Mouse (Mus musculus): ENCODE measurements around the gene Svep1.

Svep1 gene

DNA sequence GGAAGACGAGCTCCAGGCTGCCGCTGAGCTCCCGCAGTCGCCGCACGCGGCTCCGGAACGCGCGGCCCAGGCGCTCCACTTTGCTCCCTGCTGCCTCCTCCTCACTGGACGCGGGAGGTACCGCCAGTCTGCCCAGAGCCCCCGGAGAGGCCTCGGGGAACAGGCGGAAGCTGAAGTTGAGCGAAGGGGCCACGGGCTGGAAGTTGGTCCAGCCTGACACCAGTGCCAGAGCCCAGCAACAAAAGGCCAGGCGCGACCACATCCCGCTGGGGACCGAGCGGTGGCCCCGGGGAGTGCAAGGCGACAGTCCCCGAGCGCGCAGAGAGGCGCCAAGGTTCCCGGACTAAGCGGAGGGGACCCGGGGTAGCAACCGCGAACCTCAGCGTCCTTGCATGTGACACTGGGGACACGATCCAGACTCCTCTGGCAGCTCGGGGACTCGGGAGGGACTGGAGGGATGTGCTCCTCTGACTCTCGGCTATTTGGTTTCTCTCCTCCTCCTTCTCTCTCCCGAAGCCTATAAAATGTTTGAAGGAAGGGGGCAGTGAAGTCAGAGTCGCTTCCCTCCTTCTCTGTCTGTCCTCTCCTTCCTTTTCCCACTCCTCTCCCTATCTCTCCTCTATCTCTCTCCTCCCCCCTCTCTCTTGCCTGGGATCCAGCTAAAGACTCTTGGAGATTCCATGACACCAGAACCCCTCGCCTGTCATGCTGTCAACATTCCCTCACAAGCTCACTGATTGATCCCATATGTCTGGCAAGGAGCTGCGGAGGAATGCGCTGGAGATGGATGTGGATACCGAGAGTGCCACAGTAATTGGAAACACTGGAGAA, at the start of gene Svep1:
Gene Svep1, minus strand, starts transcription at position 745 of the 831 bp plus-strand sequence.
- no peak for DNase-seq (ENCODE audit: low read depth)

DNA sequence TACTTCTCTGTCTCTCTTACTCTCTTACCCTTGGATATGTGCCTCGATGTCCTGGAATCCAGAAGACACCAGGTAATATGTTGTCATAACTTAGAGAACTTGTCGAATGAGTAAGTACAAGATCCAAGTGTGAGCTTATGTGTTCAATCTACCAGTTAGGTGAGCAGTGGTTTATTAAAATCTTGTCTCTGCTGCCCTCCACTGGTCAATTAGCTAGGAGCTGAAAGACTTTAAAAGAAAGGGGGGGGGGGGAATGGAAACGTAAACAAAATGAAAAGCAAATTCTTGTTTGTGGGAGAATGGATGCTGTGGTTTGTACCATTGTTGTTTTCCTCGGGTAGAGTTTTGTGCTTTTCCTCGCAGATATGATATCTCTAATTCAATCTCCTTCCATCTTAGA, 46.8 kb upstream of the Svep1 start:
- peak; percentile 58 for DNase-seq (ENCODE audit: low read depth)

DNA sequence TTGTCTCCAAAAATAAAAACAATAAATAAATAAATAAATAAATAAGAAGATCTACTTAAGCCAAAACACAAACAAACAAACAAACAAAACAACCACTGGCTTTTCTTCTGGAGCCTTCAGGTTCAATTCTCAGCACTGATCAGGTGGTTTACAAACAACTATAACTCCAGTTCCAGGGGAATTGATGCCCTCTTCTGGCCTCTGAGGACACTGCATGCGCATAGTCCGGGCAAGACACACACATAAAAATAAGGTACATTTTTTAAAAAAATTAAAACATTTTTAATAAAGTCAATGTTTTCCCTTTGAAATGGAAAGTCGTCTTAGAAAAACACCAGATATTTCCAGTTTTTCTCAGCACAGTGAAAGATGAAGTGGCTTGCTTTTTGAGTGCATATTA, 45.7 kb upstream of the Svep1 start:
- no peak for DNase-seq (ENCODE audit: low read depth)

DNA sequence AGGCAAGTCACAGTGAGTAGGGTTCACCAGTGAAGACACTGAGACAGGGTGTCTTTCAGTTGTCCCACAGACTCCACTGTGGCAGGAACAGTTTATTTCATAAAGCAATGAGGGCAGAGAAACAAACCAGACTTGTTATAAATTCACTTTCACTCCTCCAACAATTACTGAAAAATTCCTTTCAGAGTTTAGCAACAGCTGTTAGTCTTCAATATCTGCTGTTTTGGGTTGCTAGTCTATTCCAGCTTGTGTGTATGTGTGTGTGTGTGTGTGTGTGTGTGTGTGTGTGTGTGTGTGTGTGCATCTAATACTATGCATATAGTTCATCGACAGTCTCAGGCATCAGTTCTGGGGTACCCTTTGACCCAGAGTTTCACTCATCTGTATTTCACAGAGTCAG, 38.9 kb upstream of the Svep1 start:
- no peak for DNase-seq (ENCODE audit: low read depth)

DNA sequence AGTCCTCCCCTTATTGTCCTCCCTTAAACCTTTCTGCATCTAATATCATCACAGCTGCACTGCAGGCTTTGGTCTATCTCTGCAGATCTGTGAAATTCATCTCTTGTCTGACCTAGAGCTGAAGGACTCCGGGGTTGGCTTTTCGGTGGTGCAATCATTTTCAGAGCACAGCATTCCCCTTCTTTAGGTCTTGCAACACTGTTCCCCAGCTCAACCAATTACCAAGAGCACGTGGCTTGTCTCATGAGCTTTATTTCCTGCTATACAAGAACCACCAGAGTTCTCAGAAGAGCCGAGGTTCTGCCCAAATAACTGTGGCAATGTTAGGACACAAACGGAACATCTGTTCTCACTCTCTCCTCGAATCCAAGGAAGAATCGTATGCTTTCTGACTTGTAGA, 33.8 kb upstream of the Svep1 start:
- peak; percentile 49 for DNase-seq (ENCODE audit: low read depth)

DNA sequence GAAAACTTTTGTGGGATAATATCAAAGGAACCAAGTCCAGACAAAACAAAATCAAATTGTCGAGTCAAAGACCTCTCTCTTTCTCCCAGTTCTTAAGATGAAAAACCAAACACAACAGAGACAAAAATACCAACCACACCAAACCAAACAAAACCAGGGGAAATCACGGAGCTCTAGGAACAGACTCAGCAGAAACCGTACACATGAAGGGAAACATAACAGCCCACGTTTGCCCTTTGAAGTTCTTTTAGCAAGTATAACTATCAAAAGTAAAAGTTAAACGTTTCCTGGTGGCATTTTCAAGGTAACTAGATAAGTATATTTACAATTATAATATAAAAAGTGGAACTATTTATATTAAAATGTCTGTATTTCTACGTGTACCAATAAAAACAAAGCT, 29.2 kb upstream of the Svep1 start:
- DNase-seq (ENCODE audit: low read depth) = no peak

DNA sequence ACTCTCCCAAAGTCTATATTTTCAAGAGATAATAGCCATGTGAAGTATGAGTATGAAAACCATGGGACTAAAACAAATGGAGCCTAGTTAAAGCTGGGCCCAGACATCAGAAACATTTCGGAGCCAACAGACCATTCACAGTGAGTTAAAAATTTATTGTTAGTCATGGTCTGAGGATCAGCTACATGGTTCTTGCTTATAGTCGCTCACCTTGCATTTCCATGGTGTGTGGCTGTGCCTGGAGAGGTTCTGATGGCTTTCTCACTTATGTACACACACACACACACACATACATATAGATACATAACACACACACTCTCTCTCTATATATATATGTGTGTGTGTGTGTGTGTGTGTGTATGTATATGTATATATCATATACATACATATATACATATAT, 16.8 kb upstream of the Svep1 start:
- no peak for DNase-seq (ENCODE audit: low read depth)

DNA sequence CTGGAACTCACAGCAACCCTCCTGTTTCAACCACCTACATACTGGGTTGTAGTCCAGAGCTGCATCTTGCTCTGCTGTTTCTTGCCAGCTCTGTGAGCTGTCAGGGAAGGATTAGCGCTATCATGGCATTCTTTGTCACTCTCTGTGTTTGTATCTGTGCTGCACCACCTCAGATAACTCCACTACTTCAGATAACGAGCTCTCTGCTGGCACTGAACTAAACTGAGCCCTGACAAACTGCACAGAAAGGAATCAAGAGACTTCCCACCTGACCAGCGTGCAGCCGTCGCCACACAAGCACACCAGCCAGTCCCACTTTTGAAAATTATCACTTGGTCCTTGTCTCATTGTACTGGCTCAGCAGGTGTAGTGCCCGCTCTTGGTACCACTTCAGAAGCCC, 4.7 kb upstream of the Svep1 start:
- no peak for DNase-seq (ENCODE audit: low read depth)

DNA sequence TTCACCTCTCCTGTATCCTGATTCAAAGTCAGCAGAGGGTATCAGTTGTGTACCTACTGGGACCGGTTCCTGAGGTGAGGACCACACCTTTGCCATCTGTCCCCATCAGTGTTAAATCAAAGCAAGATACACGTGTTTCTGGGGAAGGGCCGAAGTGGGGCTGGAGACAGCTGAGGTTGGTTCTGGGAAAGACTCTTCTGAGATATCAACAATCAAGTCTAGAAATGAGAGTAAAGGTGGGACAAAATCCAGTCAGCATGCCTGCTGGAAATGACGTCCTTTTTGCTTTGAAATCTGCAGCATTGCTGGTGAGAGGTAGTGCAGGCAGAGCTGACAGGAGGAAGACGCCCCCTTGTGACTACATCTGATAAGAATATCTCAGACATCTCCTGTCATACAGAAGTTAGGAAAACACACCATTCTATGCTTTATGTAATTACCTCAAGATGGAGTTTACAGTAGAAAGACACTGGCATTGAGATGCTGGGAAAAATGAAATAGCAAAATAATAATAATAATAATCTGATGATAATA, 4.0 kb upstream of the Svep1 start:
- no peak for DNase-seq (ENCODE audit: low read depth)

DNA sequence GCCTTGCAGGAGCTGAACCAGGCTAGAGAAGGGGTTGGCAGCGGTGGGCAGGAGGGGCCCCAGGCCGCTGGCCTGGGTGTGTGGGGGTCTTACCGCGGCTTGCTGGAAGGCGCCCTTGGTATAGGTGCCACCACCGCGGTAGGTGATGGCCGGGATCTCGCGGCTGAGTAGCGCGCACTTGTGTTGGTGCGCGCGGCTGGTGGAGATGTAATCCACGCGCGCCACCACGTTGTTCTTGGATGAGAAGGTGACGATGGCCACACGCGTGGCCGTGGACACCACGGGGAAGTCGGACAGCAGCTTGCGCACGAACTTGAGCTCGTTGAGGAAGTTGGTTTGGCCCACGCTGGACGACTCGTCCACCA, 927 bp downstream of the Svep1 start:
- no peak for DNase-seq (ENCODE audit: low read depth)

DNA sequence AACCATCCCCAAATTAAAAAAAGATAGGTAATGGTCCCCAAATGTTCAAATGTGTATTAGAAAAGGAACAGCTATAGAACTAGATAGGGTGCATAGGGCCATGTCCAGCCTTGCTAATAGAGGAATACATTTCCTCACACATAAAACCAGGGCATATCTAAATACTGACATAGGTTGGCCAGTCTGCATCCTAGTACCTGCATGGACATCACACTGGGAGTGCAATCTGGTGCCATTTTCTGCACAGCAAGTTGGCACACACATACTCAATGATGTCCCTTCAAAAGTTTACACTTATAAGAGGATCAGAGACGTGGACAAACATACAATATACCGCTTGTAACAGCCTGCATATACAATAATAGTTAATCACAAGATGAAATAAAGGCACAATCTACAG, 5.0 kb downstream of the Svep1 start:
- no peak for DNase-seq (ENCODE audit: low read depth)

DNA sequence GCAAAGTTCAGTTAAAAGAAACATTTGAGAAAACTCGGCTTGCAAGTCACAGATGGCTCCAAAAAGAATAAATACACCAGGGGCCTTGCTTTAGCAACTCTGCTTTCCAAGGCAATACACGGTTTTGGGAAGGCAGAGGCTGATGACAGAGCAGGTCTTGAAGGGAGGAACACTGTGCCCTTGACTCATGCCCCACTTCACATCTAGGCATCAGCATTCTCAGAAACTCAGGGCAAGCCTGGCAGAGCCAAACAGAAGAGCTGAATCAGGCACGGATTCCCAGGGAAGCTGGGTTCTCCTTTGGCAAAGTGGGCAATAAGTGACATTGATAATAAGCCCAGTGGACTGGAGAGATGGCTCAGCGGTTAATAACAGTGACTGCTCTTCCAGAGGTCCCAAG, 5.8 kb downstream of the Svep1 start:
- DNase-seq (ENCODE audit: low read depth) = no peak

DNA sequence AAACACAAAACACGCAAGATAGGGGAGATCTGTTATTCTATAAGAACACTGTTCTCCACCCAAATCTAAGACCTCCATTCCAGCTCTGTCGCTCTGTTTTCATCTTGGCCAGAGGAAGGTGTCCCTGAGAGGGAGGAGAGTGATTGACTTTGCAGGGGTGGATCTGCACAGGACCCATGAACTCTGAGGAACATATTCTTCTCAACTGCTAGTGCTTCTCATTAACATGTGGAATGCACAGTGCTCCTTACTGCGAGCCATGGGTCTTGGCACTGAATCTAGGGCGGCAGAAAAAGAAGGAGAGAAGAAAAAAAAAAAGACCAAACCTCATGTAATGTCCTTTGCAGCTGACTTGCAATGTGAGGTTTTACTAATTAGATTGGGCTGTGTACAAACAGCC, 9.4 kb downstream of the Svep1 start:
- DNase-seq (ENCODE audit: low read depth) = no peak

DNA sequence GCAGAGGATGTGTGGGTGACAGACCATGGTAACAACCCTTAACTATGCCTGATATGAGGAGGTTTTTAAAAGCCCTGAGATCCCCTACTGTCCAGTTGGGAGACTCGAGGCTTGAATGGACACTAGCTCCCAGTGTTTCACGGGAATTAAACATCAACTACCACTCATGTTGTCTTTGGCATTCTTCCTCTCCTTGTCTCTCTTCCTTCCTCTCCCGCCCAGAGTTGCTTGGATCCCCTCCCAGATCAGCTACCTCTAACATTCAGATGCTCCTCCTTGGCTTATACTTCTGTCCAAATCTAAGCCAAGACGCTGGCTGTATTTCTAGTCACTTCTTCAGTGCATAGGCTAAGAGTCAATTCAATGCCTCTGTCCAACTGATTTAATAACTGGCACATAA, 9.9 kb downstream of the Svep1 start:
- no peak for DNase-seq (ENCODE audit: low read depth)

DNA sequence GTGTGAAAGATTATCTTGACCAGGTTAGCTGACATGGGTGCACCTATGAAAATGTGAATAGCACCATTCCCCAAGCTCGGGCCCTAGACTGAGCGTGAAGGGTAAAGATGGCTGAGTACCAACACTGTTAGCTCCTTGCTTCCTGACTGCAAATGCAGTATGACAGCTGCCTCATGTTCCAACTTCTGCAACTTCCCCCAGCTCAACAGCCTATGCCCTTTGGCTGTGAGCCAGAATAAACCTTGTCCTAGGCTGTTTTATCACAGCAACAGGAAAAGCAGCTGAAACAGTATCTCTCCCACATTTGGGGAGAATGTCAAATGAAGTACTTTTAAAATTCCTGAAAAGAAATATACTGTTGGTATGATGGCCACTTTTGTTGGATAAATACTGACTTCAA, 10.7 kb downstream of the Svep1 start:
- no peak for DNase-seq (ENCODE audit: low read depth)

DNA sequence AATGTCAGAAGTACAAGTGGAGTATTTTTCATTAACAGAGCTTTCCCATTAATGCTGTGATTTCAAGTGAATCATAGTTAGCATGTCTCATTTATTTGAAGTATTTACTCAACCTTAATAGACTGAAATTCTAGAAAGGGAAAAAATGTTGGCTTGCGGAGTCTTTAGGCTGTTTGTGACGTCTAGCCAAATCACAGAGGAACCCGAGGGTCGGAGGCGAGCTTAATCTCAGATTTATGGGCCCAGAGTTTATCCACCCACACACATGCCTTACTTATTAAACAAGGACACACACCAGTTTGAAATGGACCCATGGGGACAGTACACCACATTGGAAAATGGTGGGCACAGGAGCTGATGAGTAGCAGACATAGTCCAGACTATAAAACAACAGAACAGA, 17.4 kb downstream of the Svep1 start:
- no peak for DNase-seq (ENCODE audit: low read depth)

DNA sequence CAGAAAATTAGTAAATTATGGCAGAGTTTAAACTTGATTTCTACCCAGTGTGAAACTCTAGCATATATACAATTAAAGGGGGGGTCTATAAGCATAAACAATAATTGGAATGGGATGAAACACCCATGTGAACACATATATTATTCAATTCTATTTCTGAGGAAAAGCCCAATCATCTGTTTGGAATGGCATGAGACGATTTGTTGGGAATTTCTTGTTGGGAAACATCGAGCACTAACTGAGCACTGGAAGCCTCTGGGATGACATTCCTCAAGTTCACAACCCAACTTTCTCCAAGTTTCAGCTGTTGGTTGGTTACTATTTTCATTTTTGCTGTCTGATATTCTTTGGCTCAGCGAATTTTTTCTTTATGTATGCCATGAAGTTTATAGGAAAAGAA, 21.3 kb downstream of the Svep1 start:
- DNase-seq (ENCODE audit: low read depth) = no peak

DNA sequence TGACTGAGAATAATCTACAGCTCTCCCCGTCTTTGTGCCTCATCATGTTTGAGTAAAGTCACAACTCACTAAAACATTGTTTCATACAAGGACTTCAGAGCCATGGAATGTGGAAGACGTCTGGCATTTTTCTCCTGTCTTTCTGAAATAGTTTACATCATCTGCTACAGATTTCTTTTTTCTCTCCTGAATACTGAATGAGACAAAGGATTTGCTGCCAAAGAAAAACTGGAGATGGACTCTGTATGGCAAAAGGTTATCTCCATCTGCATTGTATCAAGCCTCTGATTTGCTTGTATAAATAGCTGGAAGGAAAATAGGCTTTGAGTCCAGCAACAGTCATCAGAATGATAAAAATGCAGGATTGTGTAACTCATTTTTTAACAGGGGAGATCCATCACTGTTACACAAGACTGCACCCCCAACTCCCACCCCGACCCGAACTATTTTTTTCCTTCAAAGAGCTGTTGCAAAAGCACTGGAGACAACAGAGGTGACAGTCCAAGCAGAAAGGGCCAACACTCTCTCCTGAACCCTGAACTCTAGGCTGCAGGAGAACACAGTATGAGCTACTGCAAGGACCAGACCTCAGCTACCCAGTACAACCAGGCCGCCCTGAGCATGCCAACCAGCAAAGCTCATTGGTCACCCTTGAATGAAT, 21.8 kb downstream of the Svep1 start:
- DNase-seq (ENCODE audit: low read depth) = no peak

DNA sequence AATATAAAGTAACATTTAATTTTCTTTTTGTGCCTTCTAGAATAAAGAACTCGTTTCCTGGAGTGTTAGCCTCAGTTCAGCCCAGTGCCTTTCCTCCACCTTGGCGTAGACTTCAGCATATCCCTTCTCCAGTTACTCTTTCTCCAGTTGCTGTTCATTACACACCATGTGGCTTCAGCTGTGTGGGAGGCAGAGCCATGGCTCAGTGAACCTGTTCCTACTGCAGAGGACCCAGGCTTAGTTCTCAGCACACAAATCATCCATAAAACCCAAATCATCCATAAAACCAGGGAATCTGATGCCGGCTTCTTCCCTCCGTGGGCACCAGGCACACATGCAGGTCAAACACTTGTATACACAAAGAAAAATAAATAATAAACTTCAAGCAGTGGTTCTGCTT, 22.8 kb downstream of the Svep1 start:
- no peak for DNase-seq (ENCODE audit: low read depth)

DNA sequence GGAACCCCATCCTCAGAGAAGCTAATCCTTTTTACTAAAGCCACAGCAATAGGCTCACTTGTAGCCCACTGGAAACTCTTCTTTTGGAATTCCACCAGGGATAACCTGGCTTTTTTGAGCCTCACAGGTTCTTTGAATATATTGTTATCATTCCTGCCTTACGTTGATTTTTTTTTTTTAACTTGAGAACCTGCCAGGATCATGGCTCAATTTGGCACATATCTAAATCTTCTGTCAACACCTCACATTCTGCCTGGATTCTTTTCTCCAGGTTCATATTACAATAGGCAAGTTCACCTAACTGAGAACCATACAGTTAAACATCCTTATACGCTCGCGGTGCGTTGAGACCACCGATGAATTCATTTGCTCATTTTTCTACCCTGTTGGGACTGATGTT, 28.2 kb downstream of the Svep1 start:
- no peak for DNase-seq (ENCODE audit: low read depth)

DNA sequence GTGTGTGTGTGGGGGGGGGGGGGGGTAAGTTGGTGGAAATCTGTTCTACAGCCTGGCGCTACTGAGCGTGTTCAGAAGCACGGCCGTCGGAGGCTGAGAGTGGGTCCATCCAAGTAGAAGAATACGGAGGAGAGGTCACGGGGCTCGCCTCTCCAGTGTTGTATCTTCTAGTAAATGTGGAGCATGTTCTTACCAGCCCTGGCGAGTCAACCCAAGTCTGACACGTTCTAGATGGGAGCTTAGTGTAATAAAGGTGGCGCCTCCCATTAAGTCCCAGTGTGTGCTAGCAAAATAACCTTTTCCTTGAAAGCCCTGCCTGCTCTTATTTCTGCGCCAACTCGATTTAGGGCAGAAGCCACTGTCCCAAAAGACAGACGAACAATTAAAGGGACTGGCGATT, 29.4 kb downstream of the Svep1 start:
- DNase-seq (ENCODE audit: low read depth) = no peak

DNA sequence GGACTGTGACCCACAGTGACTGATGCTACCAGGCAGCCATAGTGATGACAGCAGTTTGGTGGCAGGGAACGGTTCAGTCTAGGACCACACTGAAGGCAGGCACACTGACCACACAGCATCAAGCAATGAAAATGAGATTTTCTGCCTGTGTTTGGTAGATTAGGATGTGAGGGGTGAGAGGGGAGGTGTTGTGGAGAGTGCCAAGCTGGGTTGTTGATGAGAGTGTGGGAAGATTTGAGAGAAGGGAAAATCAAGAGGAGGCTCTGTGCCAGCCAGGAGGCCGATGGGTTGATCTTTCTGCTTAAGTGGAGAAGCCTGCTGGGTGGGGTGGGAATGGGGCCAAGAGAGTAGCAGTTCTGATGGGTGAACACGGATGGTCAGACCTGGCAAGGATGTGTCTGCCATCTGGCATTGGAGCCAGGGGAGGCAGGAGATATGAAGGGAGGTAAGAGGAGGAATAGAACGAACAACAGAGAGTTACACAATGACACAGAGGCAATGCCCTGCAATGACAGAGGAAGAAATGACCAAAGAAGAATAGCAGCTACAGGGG, 32.1 kb downstream of the Svep1 start:
- no peak for DNase-seq (ENCODE audit: low read depth)

DNA sequence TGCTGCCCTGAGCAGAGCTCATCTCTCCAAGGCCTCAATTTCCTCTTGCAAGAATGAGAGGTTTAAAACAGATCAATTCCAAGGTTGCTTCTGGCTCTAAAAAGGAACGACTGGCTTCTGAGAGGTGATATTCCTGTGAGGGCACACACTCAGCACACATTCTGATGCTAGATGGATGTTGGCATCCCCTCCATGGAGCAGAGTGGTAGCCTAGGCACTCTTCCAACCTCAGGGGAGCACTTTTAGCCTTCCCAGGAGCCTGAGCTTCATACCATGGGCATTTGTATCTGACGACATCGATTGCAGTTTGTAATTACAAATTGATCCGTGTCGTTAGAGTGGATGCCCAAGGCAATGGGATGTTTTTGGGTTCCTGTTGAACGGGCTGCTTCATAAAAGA, 33.3 kb downstream of the Svep1 start:
- no peak for DNase-seq (ENCODE audit: low read depth)
